Mouse (Mus musculus): ENCODE data around the gene Ttc39b. TPM values are rescaled to one million over a fixed set of nuclear protein-coding genes. Genes with fewer than 3 reads are reported as not detected.

Ttc39b gene
- 5.9 and 7.1 TPM in 2 replicates for polyA plus RNA-seq (2015; fragmentation: Nextera tagmentation; extraction: Ambion mirVana)

DNA sequence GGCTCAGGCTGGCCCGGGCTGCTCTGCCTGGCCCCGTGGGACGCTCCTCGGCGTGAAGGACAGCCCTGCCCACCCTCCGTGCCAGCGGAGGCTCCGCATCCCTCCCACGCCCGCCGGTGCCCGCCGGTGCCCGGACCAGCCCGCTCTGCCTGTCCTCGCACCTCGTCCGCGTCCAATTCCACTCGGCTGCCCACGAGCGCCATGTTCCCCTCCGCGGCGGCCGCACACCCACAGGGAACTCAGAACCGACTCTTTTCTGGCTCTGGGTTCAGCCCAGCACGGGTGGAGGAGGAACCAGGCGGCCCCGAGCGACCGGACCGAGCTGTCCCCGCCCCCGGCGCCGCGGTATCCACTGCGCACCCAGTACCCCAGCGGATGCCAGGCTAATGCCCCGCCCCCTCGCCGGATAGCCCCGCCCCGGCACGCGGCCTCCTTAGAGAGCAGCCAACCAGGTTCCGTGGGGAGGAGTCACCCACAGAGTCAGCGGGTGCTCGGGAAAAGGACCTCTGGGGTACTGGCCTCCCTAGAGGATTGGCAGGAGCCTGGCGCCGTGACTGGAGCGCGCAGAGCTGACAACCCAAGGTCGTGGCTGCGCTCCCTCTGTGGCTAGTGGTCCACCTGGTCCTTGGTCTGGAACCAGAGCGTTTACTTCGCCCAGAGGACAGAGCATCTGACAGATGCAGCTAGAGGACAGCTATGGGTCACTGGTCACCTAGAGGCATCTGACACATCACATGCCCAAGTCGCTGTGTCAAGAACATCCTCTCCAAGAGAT is at the start of gene Ttc39b:
Gene Ttc39b (minus strand): TSS at position 346 of the 775 bp plus-strand sequence.
- H3K9me3 ChIP-seq (replicated peaks; ENCODE audit: control insufficient read depth, low read length, poor library complexity, severe bottlenecking), result no peaks in the 10 kb centered on the region
- H3K27ac ChIP-seq (ENCODE audit: low read length), result no peak within 1 kb of the TSS
- H3K36me3 ChIP-seq (ENCODE audit: control insufficient read depth, insufficient read depth, low read length), result no peaks in the 10 kb centered on the region
- peaks cover 3% of the 10 kb centered on the region for H3K4me1 ChIP-seq (ENCODE audit: control insufficient read depth, insufficient read depth, low read length)
- under 1% methylated on average over 58 of the region's 59 CpGs for WGBS
- ATAC-seq, result peak; percentile 99
- peak within 1 kb of the TSS; percentile 82 for H3K4me3 ChIP-seq (ENCODE audit: low read depth, low read length)
- peak within 1 kb of the TSS; percentile 58 for H3K9ac ChIP-seq (ENCODE audit: low read depth, low read length)
- H3K27me3 ChIP-seq (ENCODE audit: control insufficient read depth, insufficient read depth, low read depth, low read length), result no peaks in the 10 kb centered on the region; the same call in 1 of the 2 replicates
- H3K4me2 ChIP-seq (ENCODE audit: low read length), result peak within 1 kb of the TSS; percentile 100

DNA sequence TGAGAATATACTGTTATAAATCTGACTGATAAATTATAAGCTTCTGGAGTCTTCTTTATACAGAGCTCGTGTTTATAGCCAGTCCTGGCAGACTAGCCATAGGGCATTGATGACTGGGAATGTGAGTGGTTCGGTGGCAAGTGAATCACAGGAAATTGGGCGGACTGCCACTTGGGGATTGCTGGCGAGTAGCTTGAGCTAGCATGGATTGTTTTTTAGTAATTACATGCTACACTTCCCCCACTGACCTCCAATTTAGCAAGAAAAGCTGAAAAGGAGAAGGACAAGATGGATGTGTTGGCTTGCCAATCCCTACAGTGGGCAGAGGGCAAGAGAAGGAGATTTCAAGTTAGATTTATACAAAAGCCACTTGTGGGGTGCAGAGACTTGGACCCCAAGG is 49.3 kb upstream of the Ttc39b start:
- Histone ChIP-seq H3K27me3 (ENCODE audit: control insufficient read depth, insufficient read depth, low read depth, low read length) (no peaks in the 10 kb centered on the region), H3K9ac (ENCODE audit: low read depth, low read length) (no peak overlapping the region), H3K27ac (ENCODE audit: low read length) (no peak overlapping the region), H3K4me1 (ENCODE audit: control insufficient read depth, insufficient read depth, low read length) (no peaks in the 10 kb centered on the region), H3K9me3 (replicated peaks; ENCODE audit: control insufficient read depth, low read length, poor library complexity, severe bottlenecking) (no peaks in the 10 kb centered on the region), H3K4me2 (ENCODE audit: low read length) (no peak overlapping the region), H3K36me3 (ENCODE audit: control insufficient read depth, insufficient read depth, low read length) (no peaks in the 10 kb centered on the region), H3K4me3 (ENCODE audit: low read depth, low read length) (no peak overlapping the region)
- ATAC-seq, result no peak
- 73% methylated on average over 4 of the region's 4 CpGs for WGBS

DNA sequence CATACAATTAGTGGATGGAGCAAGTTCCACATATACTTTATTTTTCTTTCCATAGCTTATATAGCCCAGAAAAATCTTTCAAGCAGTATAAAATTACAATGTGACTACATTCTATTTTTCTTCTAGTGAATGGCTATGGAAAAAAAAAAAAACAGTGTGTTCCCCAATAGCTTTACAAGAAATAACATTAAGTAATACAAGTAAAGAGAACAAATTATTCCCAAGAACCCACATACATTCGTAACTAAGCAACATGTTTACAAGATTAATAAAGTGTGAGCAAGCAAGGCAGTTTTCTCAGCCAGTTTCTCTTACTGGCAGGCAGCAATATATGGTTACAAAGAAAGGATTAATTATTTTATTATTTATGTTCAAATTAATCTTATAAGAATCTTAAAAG is 33.7 kb upstream of the Ttc39b start:
- H3K36me3 ChIP-seq (ENCODE audit: control insufficient read depth, insufficient read depth, low read length), result no peaks in the 10 kb centered on the region
- no peak overlapping the region for H3K27ac ChIP-seq (ENCODE audit: low read length)
- WGBS, result 92% methylated on average over 1 of the region's 1 CpGs
- H3K4me1 ChIP-seq (ENCODE audit: control insufficient read depth, insufficient read depth, low read length), result no peaks in the 10 kb centered on the region
- peaks cover 7% of the 10 kb centered on the region for H3K9me3 ChIP-seq (replicated peaks; ENCODE audit: control insufficient read depth, low read length, poor library complexity, severe bottlenecking)
- no peak overlapping the region for H3K9ac ChIP-seq (ENCODE audit: low read depth, low read length)
- H3K4me2 ChIP-seq (ENCODE audit: low read length), result no peak overlapping the region
- H3K27me3 ChIP-seq (ENCODE audit: control insufficient read depth, insufficient read depth, low read depth, low read length), result no peaks in the 10 kb centered on the region
- no peak for ATAC-seq
- H3K4me3 ChIP-seq (ENCODE audit: low read depth, low read length), result no peak overlapping the region

DNA sequence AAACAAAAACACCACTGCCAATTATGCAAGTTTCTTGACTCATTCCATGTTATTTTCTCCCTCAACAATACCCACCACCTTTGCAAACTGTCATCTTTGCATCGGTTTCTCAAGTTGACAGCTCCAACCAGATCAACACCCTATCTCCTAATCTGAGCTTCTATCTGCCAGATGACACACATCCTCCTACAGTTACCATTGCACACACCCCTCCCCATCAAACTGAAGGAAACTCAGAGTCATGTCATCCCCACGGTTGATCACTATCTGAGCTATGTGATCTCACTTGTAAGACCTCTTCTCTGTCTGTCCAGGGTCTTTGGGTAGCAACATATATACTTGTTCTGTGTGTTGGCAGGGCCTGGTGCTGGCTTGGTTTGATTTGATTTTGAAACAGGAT is 30.7 kb upstream of the Ttc39b start:
- Histone ChIP-seq H3K27me3 (ENCODE audit: control insufficient read depth, insufficient read depth, low read depth, low read length) (no peaks in the 10 kb centered on the region), H3K9me3 (replicated peaks; ENCODE audit: control insufficient read depth, low read length, poor library complexity, severe bottlenecking) (no peaks in the 10 kb centered on the region), H3K4me3 (ENCODE audit: low read depth, low read length) (no peak overlapping the region), H3K9ac (ENCODE audit: low read depth, low read length) (no peak overlapping the region), H3K27ac (ENCODE audit: low read length) (no peak overlapping the region), H3K4me2 (ENCODE audit: low read length) (no peak overlapping the region), H3K36me3 (ENCODE audit: control insufficient read depth, insufficient read depth, low read length) (no peaks in the 10 kb centered on the region), H3K4me1 (ENCODE audit: control insufficient read depth, insufficient read depth, low read length) (no peaks in the 10 kb centered on the region)
- ATAC-seq, result no peak
- WGBS, result 94% methylated on average over 2 of the region's 2 CpGs

DNA sequence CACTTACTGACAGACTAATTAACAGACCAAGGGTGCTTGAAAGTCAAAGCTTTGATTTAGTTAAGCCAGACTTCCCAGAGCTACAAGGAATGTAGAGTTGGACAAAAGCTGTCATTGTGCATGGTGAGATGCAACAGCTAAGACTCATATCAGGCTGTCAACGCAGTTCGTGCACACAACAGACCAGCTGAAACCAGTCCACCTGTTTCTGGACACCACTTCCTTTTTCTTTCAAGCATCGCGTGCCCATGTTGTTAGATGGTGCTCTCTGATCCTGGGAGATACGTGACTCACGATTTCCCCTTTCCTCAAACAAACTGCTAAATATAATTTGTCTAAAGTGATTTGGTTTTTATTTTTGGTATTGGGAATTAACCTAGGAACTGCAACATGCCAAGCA is 29.9 kb upstream of the Ttc39b start:
- H3K9ac ChIP-seq (ENCODE audit: low read depth, low read length), result no peak overlapping the region
- no peak overlapping the region for H3K4me3 ChIP-seq (ENCODE audit: low read depth, low read length)
- no peaks in the 10 kb centered on the region for H3K4me1 ChIP-seq (ENCODE audit: control insufficient read depth, insufficient read depth, low read length)
- ATAC-seq, result no peak
- no peaks in the 10 kb centered on the region for H3K36me3 ChIP-seq (ENCODE audit: control insufficient read depth, insufficient read depth, low read length)
- H3K4me2 ChIP-seq (ENCODE audit: low read length), result no peak overlapping the region
- H3K9me3 ChIP-seq (replicated peaks; ENCODE audit: control insufficient read depth, low read length, poor library complexity, severe bottlenecking), result no peaks in the 10 kb centered on the region
- WGBS, result 77% methylated on average over 6 of the region's 6 CpGs
- H3K27ac ChIP-seq (ENCODE audit: low read length), result no peak overlapping the region
- H3K27me3 ChIP-seq (ENCODE audit: control insufficient read depth, insufficient read depth, low read depth, low read length), result no peaks in the 10 kb centered on the region

DNA sequence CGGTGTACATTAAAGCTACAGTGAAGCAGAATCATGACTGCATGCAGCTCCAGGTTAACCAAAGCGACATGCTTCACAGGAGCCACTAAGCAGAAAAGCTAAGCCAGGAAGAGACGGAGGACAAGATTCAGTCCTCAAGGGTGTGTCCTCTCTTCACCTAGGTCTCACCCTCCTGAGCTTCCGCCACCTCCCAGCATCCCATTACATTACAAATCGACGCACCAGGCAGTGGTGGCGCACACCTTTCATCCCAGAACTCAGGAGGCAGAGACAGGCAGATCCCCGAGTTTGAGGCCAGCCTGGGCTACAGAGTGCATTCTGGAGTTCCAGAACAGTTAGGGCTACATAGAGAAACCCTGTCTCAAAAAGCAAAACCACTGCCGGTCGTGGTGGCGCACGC is 29.2 kb upstream of the Ttc39b start:
- Histone ChIP-seq H3K4me2 (ENCODE audit: low read length) (no peak overlapping the region), H3K4me3 (ENCODE audit: low read depth, low read length) (no peak overlapping the region), H3K9ac (ENCODE audit: low read depth, low read length) (no peak overlapping the region), H3K4me1 (ENCODE audit: control insufficient read depth, insufficient read depth, low read length) (no peaks in the 10 kb centered on the region), H3K27me3 (ENCODE audit: control insufficient read depth, insufficient read depth, low read depth, low read length) (no peaks in the 10 kb centered on the region), H3K27ac (ENCODE audit: low read length) (no peak overlapping the region), H3K9me3 (replicated peaks; ENCODE audit: control insufficient read depth, low read length, poor library complexity, severe bottlenecking) (no peaks in the 10 kb centered on the region), H3K36me3 (ENCODE audit: control insufficient read depth, insufficient read depth, low read length) (no peaks in the 10 kb centered on the region)
- no peak for ATAC-seq
- 95% methylated on average over 12 of the region's 12 CpGs for WGBS

DNA sequence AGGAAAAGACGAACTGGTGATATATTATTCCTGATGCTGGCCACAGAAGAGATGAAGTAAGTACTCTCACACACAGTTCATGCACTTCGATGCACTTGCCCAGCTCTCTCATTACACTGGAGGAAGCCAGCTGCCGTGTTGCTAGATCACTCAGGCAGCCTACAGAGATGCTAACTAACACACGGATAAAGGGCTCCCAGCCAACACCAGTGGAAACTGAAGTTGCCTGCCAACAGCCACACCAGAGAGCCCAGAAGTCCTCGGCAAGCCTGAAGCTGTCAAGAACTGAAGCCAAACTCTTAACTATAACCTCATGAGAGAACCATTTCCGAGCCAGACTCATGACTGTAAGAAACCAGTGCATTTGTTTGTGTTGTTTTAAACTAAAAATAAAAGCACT is 26.7 kb upstream of the Ttc39b start:
- Histone ChIP-seq H3K9me3 (replicated peaks; ENCODE audit: control insufficient read depth, low read length, poor library complexity, severe bottlenecking) (no peaks in the 10 kb centered on the region), H3K4me2 (ENCODE audit: low read length) (no peak overlapping the region), H3K9ac (ENCODE audit: low read depth, low read length) (no peak overlapping the region), H3K36me3 (ENCODE audit: control insufficient read depth, insufficient read depth, low read length) (no peaks in the 10 kb centered on the region), H3K4me3 (ENCODE audit: low read depth, low read length) (no peak overlapping the region), H3K4me1 (ENCODE audit: control insufficient read depth, insufficient read depth, low read length) (no peaks in the 10 kb centered on the region), H3K27ac (ENCODE audit: low read length) (no peak overlapping the region), H3K27me3 (ENCODE audit: control insufficient read depth, insufficient read depth, low read depth, low read length) (no peaks in the 10 kb centered on the region)
- peak; percentile 66; the same call in 1 of the 2 replicates for ATAC-seq
- WGBS, result 59% methylated on average over 6 of the region's 6 CpGs

DNA sequence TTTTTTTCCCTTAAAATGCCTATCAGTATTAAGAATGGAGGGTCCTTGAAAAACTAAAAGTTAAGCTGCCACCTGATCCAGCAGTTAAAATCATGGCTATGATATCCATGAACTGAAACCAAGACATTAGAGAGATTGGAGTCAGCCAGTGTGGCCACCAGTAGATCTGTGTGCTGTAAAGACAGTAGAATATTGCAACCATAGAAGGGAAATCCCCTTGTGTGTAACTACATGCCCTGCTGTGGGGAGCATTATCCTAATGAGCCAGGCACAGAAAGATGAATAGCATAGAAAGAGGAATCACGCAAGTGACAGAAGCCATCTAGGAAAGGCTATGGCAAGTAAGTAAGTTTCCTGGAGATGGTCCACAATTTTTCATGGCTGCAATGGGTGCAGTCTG is 24.9 kb upstream of the Ttc39b start:
- H3K27ac ChIP-seq (ENCODE audit: low read length), result no peak overlapping the region
- no peaks in the 10 kb centered on the region for H3K9me3 ChIP-seq (replicated peaks; ENCODE audit: control insufficient read depth, low read length, poor library complexity, severe bottlenecking)
- no peak for ATAC-seq
- H3K27me3 ChIP-seq (ENCODE audit: control insufficient read depth, insufficient read depth, low read depth, low read length), result no peaks in the 10 kb centered on the region
- WGBS, result 76% methylated on average over 1 of the region's 1 CpGs
- no peak overlapping the region for H3K4me2 ChIP-seq (ENCODE audit: low read length)
- H3K36me3 ChIP-seq (ENCODE audit: control insufficient read depth, insufficient read depth, low read length), result no peaks in the 10 kb centered on the region
- H3K4me1 ChIP-seq (ENCODE audit: control insufficient read depth, insufficient read depth, low read length), result no peaks in the 10 kb centered on the region
- H3K9ac ChIP-seq (ENCODE audit: low read depth, low read length), result no peak overlapping the region
- no peak overlapping the region for H3K4me3 ChIP-seq (ENCODE audit: low read depth, low read length)

DNA sequence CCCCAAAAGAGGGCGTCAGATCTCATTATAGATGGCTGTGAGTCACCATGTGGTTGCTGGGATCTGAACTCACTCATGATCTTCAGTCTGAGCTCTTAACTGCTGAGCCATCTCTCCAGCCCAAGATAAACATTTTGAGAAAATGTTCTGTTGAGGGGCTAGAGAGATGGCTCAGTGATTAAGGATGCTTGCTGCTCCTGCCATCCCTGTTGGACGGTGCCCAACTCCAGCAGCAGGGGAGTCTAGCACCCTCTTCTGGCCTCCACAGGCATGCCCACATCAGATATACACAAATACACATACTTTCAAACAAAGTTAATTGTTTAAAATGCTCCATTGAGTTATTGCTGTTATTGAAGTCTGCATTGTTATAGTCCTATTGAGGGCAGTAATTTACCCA is 19.8 kb upstream of the Ttc39b start:
- no peak overlapping the region for H3K27ac ChIP-seq (ENCODE audit: low read length)
- no peaks in the 10 kb centered on the region for H3K27me3 ChIP-seq (ENCODE audit: control insufficient read depth, insufficient read depth, low read depth, low read length)
- 77% methylated on average over 2 of the region's 2 CpGs for WGBS
- H3K4me1 ChIP-seq (ENCODE audit: control insufficient read depth, insufficient read depth, low read length), result no peaks in the 10 kb centered on the region
- no peak overlapping the region for H3K9ac ChIP-seq (ENCODE audit: low read depth, low read length)
- H3K36me3 ChIP-seq (ENCODE audit: control insufficient read depth, insufficient read depth, low read length), result no peaks in the 10 kb centered on the region
- H3K4me2 ChIP-seq (ENCODE audit: low read length), result no peak overlapping the region
- ATAC-seq, result no peak
- H3K4me3 ChIP-seq (ENCODE audit: low read depth, low read length), result no peak overlapping the region
- H3K9me3 ChIP-seq (replicated peaks; ENCODE audit: control insufficient read depth, low read length, poor library complexity, severe bottlenecking), result no peaks in the 10 kb centered on the region
